Mouse (Mus musculus): Measurements from ENCODE around the gene Zfp184. TPM values are rescaled to one million over a fixed set of nuclear protein-coding genes. Genes with fewer than 3 reads are reported as not detected.

Gene Zfp184
- total RNA-seq, 2 experiments from 2014 or later = 1.5 to 1.6 TPM

Small RNA genes lying within 50 kb of the gene (microRNA-seq; reads per million reads assigned to microRNA genes)
- 2.5 reads per million, percentile 3 among the genes with 10 or more reads in this experiment for gene Gm44456
- 15.2 reads per million, percentile 29 among the genes with 10 or more reads in this experiment for gene Mir1983

Other genes with a start within 250 kb of the Zfp184 start
- not detected for gene Olfr1359, start 247.0 kb upstream of the Zfp184 start, total RNA-seq (2021)
- 10 to 100 TPM; 60.4 to 64.6 TPM for gene Hist1h2bl, start 229.0 kb upstream of the Zfp184 start, total RNA-seq (2021)
- 10 to 100 TPM in 1 of 2 experiments, 1 to 10 TPM in 1; 7.6 to 50.2 TPM for gene Hist1h2ai, start 228.7 kb upstream of the Zfp184 start, total RNA-seq (2021)
- gene Hist1h3h, start 227.4 kb upstream of the Zfp184 start, total RNA-seq (2021) = 10 to 100 TPM; 68.3 to 81.7 TPM
- 10 to 100 TPM; 17.4 to 18.8 TPM for gene Hist1h2bm, start 223.1 kb upstream of the Zfp184 start, total RNA-seq (2021)
- gene Hist1h4j, start 210.0 kb upstream of the Zfp184 start, total RNA-seq (2021) = 10 to 100 TPM; 11.8 to 14.2 TPM
- gene Hist1h4k, start 194.6 kb upstream of the Zfp184 start, total RNA-seq (2021) = 100 to 1,000 TPM; 172 to 183 TPM
- gene Hist1h2ak, start 191.3 kb upstream of the Zfp184 start, total RNA-seq (2021) = 10 to 100 TPM; 18.0 to 19.9 TPM
- 10 to 100 TPM; 36.1 to 38.9 TPM for gene Hist1h2bn, start 191.0 kb upstream of the Zfp184 start, total RNA-seq (2021)
- 10 to 100 TPM; 26.2 to 28.0 TPM for gene Hist1h1b, start 164.5 kb upstream of the Zfp184 start, total RNA-seq (2021)
- 10 to 100 TPM; 61.4 to 73.9 TPM for gene Hist1h3i, start 161.7 kb upstream of the Zfp184 start, total RNA-seq (2021)
- gene Hist1h2an, start 157.9 kb upstream of the Zfp184 start, total RNA-seq (2021) = 1 to 10 TPM; 7.5 to 9.1 TPM
- 10 to 100 TPM; 21.9 to 22.1 TPM for gene Hist1h2bp, start 157.6 kb upstream of the Zfp184 start, total RNA-seq (2021)
- 10 to 100 TPM; 74.0 to 76.3 TPM for gene Hist1h2bq, start 134.9 kb upstream of the Zfp184 start, total RNA-seq (2021)
- 10 to 100 TPM; 24.0 to 56.4 TPM for gene Hist1h2ao, start 134.6 kb upstream of the Zfp184 start, total RNA-seq (2021)
- gene Hist1h4m, start 133.3 kb upstream of the Zfp184 start, total RNA-seq (2021) = 100 to 1,000 TPM; 215 to 270 TPM
- 100 to 1,000 TPM in 1 of 2 experiments, 10 to 100 TPM in 1; 56.0 to 125 TPM for gene Hist1h4n, start 112.9 kb upstream of the Zfp184 start, total RNA-seq (2021)
- 10 to 100 TPM; 48.2 to 72.9 TPM for gene Hist1h2ap, start 111.6 kb upstream of the Zfp184 start, total RNA-seq (2021)
- 10 to 100 TPM; 72.5 to 76.9 TPM for gene Hist1h2br, start 111.4 kb upstream of the Zfp184 start, total RNA-seq (2021)
- not detected for gene Pom121l2, start 36.1 kb downstream of the Zfp184 start, total RNA-seq (2021)
- under 1 TPM in 1 of 2 experiments, not detected in 1; 0.53 TPM for gene Prss16, start 64.6 kb downstream of the Zfp184 start, total RNA-seq (2021)
- gene Hist1h2ah, start 90.5 kb downstream of the Zfp184 start, total RNA-seq (2021) = 10 to 100 TPM; 58.6 to 69.2 TPM
- gene Hist1h2bk, start 90.8 kb downstream of the Zfp184 start, total RNA-seq (2021) = 10 to 100 TPM; 67.8 to 68.6 TPM
- 10 to 100 TPM; 75.2 to 76.6 TPM for gene Hist1h4i, start 96.3 kb downstream of the Zfp184 start, total RNA-seq (2021)
- 10 to 100 TPM; 41.1 to 45.0 TPM for gene Hist1h2ag, start 97.8 kb downstream of the Zfp184 start, total RNA-seq (2021)
- 10 to 100 TPM; 40.2 to 48.5 TPM for gene Hist1h2bj, start 98.1 kb downstream of the Zfp184 start, total RNA-seq (2021)
- not detected for gene Vmn1r188, start 139.3 kb downstream of the Zfp184 start, total RNA-seq (2021)
- gene Vmn1r189, start 160.7 kb downstream of the Zfp184 start, total RNA-seq (2021) = not detected
- not detected for gene Vmn1r191, start 238.9 kb downstream of the Zfp184 start, total RNA-seq (2021)
- gene Vmn1r192, start 246.0 kb downstream of the Zfp184 start, total RNA-seq (2021) = not detected

Measured in adrenal gland, postnatal 36 days (tissue).